Mouse (Mus musculus) lung, postnatal 0 days (tissue): ENCODE measurements around the gene Rab31. TPM values are rescaled to one million over a fixed set of nuclear protein-coding genes. Genes with fewer than 3 reads are reported as not detected.
A peak's percentile ranks its signal among the peaks of the same experiment; 100 is the strongest.

ENCODE experiments used
- ATAC-seq: fragments of 200-750 bp; cut with Nextera tagmentation; 2 replicates; pipeline ENCODE4 v1.8.0; 2017; ENCODE audit warnings: moderate library complexity
- DNase-seq: peaks from one replicate; pipeline ENCODE4 v3.0.0-alpha.2; 2016; ENCODE audit warnings: low spot score
- H3K27ac ChIP-seq: fragments of 300-500 bp; sonication (generic); 2 replicates; pipeline ENCODE4 v1.5.1; 2014; ENCODE audit warnings: antibody characterized with exemption, mild to moderate bottlenecking, low read length, mixed read lengths
- H3K27me3 ChIP-seq: fragments of 300-500 bp; sonication (generic); replicated peaks from 2 replicates; pipeline ENCODE4 v1.6.1; 2014; ENCODE audit warnings: low read length, mixed read lengths; ENCODE audit not compliant: insufficient read depth
- H3K36me3 ChIP-seq: fragments of 300-500 bp; sonication (generic); 2 replicates; pipeline ENCODE4 v1.6.1; 2014; ENCODE audit warnings: low read length, mixed read lengths; ENCODE audit not compliant: insufficient read depth
- H3K4me1 ChIP-seq: fragments of 300-500 bp; sonication (generic); 2 replicates; pipeline ENCODE4 v1.6.1; 2014; ENCODE audit warnings: antibody characterized with exemption, low read depth, low read length, mixed read lengths; ENCODE audit not compliant: insufficient read depth
- H3K4me2 ChIP-seq: fragments of 300-500 bp; sonication (generic); replicated peaks from 2 replicates; pipeline ENCODE4 v1.6.1; 2014; ENCODE audit warnings: low read depth, mild to moderate bottlenecking, low read length, moderate library complexity, mixed read lengths
- H3K4me3 ChIP-seq: fragments of 300-500 bp; sonication (generic); 2 replicates; pipeline ENCODE4 v1.5.1; 2014; ENCODE audit warnings: low read depth, low read length
- H3K9ac ChIP-seq: fragments of 300-500 bp; sonication (generic); replicated peaks from 2 replicates; pipeline ENCODE4 v1.6.1; 2014; ENCODE audit warnings: low read depth, mild to moderate bottlenecking
- H3K9me3 ChIP-seq: fragments of 300-500 bp; sonication (generic); 2 replicates; pipeline ENCODE4 v1.6.1; 2016; ENCODE audit warnings: low read length, mixed read lengths
- CTCF ChIP-seq: IDR thresholded peaks from 2 replicates; pipeline ENCODE4 v1.5.1; 2016; ENCODE audit warnings: antibody characterized with exemption, mild to moderate bottlenecking
- EP300 ChIP-seq: IDR thresholded peaks from 2 replicates; pipeline ENCODE4 v1.6.1; 2016; ENCODE audit warnings: antibody characterized with exemption, mild to moderate bottlenecking, control low read depth
- WGBS: fragments of 180-500 bp; shearing (Covaris S2); extraction: QIAGEN DNeasy Blood & Tissue Kit; methylation state at CpG from one replicate; pipeline ENCODE4 v1.1.7; 2014; 5-methylcytosine and 5-hydroxymethylcytosine counted together
- polyA plus RNA-seq: library from polyadenylated mRNA; unstranded; fragments of >200 nt; fragmentation: Nextera tagmentation; extraction: Ambion mirVana; gene quantifications from 2 replicates; pipeline ENCODE4 v1.2.1, GENCODE M21; 2015

Rab31 gene
- 33.3 and 33.5 TPM in 2 replicates for polyA plus RNA-seq

GRCm38 (mm10) chr17:65771951-65772934 lies at the start of gene Rab31:
Rab31 (minus strand) TSS chr17:65772752.
- ATAC-seq (peak; percentile 92), DNase-seq (peak; percentile 87)
- H3K9ac ChIP-seq = peak within 1 kb of the TSS; percentile 49

GRCm38 (mm10) chr17:65820197-65820596 lies 47.6 kb upstream of the Rab31 start:
- no peak overlapping the region for H3K4me3 ChIP-seq
- H3K9ac ChIP-seq = no peak overlapping the region
- no peaks in the 10 kb centered on the region for H3K4me1 ChIP-seq
- TF ChIP-seq CTCF (no peak), EP300 (no peak)
- H3K9me3 ChIP-seq = no peaks in the 10 kb centered on the region
- no peak for DNase-seq
- peaks cover 19% of the 10 kb centered on the region; the same call in 1 of the 2 replicates for H3K36me3 ChIP-seq
- 75% methylated on average over 5 of the region's 5 CpGs for WGBS
- no peak overlapping the region for H3K27ac ChIP-seq
- no peak for ATAC-seq
- H3K27me3 ChIP-seq = no peaks in the 10 kb centered on the region
- no peak overlapping the region for H3K4me2 ChIP-seq

More at GRCm38 (mm10) chr17:65771951-65772934, at the start of gene Rab31:
- TF ChIP-seq CTCF (no peak), EP300 (no peak)
- Histone ChIP-seq H3K9me3 (no peaks in the 10 kb centered on the region), H3K4me3 (peak within 1 kb of the TSS; percentile 53), H3K4me1 (peaks cover 8% of the 10 kb centered on the region; the same call in 1 of the 2 replicates), H3K4me2 (peak within 1 kb of the TSS; percentile 96), H3K27me3 (no peaks in the 10 kb centered on the region), H3K27ac (peak within 1 kb of the TSS; percentile 61), H3K36me3 (no peaks in the 10 kb centered on the region)
- WGBS = under 1% methylated on average over 69 of the region's 75 CpGs

GRCm38 (mm10) chr17:65813763-65814162 lies 41.2 kb upstream of the Rab31 start:
- H3K4me2 ChIP-seq = no peak overlapping the region
- 77% methylated on average over 8 of the region's 8 CpGs for WGBS

GRCm38 (mm10) chr17:65811032-65811431 lies 38.5 kb upstream of the Rab31 start:
- 77% methylated on average over 5 of the region's 5 CpGs for WGBS
- ATAC-seq = peak; percentile 46
- no peaks in the 10 kb centered on the region for H3K4me1 ChIP-seq

More at GRCm38 (mm10) chr17:65813763-65814162, 41.2 kb upstream of the Rab31 start:
- Histone ChIP-seq H3K4me3 (no peak overlapping the region), H3K27ac (no peak overlapping the region), H3K9me3 (no peaks in the 10 kb centered on the region), H3K27me3 (no peaks in the 10 kb centered on the region), H3K4me1 (no peaks in the 10 kb centered on the region), H3K36me3 (peaks cover 28% of the 10 kb centered on the region; the same call in 1 of the 2 replicates), H3K9ac (no peak overlapping the region)
- no peak for ATAC-seq
- DNase-seq = no peak
- no peak for TF ChIP-seq CTCF
- no peak for TF ChIP-seq EP300

GRCm38 (mm10) chr17:65806416-65806815 lies 33.9 kb upstream of the Rab31 start:
- Histone ChIP-seq H3K9ac (no peak overlapping the region), H3K4me3 (no peak overlapping the region), H3K36me3 (no peaks in the 10 kb centered on the region), H3K4me1 (no peaks in the 10 kb centered on the region), H3K9me3 (no peaks in the 10 kb centered on the region), H3K27me3 (no peaks in the 10 kb centered on the region), H3K27ac (0 out of 2 replicates have a peak overlapping the region, but pooled peaks have one; percentile 26), H3K4me2 (no peak overlapping the region)
- WGBS = 83% methylated on average over 2 of the region's 2 CpGs
- TF ChIP-seq EP300 = no peak
- TF ChIP-seq CTCF = no peak
- DNase-seq (no peak), ATAC-seq (no peak)

More at GRCm38 (mm10) chr17:65811032-65811431, 38.5 kb upstream of the Rab31 start:
- DNase-seq = peak; percentile 40
- H3K9ac ChIP-seq = no peak overlapping the region
- H3K36me3 ChIP-seq = peaks cover 13% of the 10 kb centered on the region; the same call in 1 of the 2 replicates
- no peaks in the 10 kb centered on the region for H3K27me3 ChIP-seq
- H3K9me3 ChIP-seq = no peaks in the 10 kb centered on the region
- TF ChIP-seq EP300 = no peak
- 0 out of 2 replicates have a peak, but pooled peaks have one; percentile 27 for TF ChIP-seq CTCF
- H3K4me2 ChIP-seq = no peak overlapping the region
- H3K4me3 ChIP-seq = no peak overlapping the region
- no peak overlapping the region for H3K27ac ChIP-seq

- Histone ChIP-seq H3K36me3 (no peaks in the 10 kb centered on the region), H3K9me3 (no peaks in the 10 kb centered on the region), H3K27ac (0 out of 2 replicates have a peak overlapping the region, but pooled peaks have one; percentile 26), H3K9ac (no peak overlapping the region), H3K4me3 (no peak overlapping the region), H3K4me1 (no peaks in the 10 kb centered on the region), H3K27me3 (no peaks in the 10 kb centered on the region), H3K4me2 (no peak overlapping the region)
- DNase-seq (no peak), ATAC-seq (no peak)
- TF ChIP-seq CTCF = no peak
- TF ChIP-seq EP300 = no peak
- WGBS = 62% methylated on average over 4 of the region's 4 CpGs
Observed at GRCm38 (mm10) chr17:65805966-65806365, 33.4 kb upstream of the Rab31 start.
